Mouse (Mus musculus): ENCODE data around the gene Naa60. TPM values are rescaled to one million over a fixed set of nuclear protein-coding genes. Genes with fewer than 3 reads are reported as not detected.

The Naa60 gene
- total RNA-seq, 2 experiments from 2014 or later: 98.4 to 115 TPM

Small RNA genes lying within 50 kb of the gene (microRNA-seq; reads per million reads assigned to microRNA genes)
- gene Gm23493: 0 reads per million in 2 experiments

Other genes with a start within 250 kb of the Naa60 start
- gene Mefv, start 154.3 kb upstream of the Naa60 start, total RNA-seq (2021): not detected
- gene Zfp263, start 128.3 kb upstream of the Naa60 start, total RNA-seq (2021): 10 to 100 TPM; 18.1 TPM
- not detected for gene Olfr15, start 41.5 kb upstream of the Naa60 start, total RNA-seq (2021)
- 1 to 10 TPM; 4.8 to 5.0 TPM for gene Zfp174, start 25.1 kb upstream of the Naa60 start, total RNA-seq (2021)
- 10 to 100 TPM; 20.0 to 24.1 TPM for gene Zfp597, start 12.2 kb downstream of the Naa60 start, total RNA-seq (2021)
- gene Gm20695, start 12.3 kb downstream of the Naa60 start, total RNA-seq (2021): 1 to 10 TPM in 1 of 2 experiments, under 1 TPM in 1; 0.48 to 1.7 TPM
- 1 to 10 TPM; 4.5 to 5.3 TPM for gene 1700037C18Rik, start 36.3 kb downstream of the Naa60 start, total RNA-seq (2021)
- 10 to 100 TPM; 28.7 to 30.5 TPM for gene Cluap1, start 36.4 kb downstream of the Naa60 start, total RNA-seq (2021)
- 1 to 10 TPM; 1.5 to 1.7 TPM for gene Nlrc3, start 104.3 kb downstream of the Naa60 start, total RNA-seq (2021)
- 10 to 100 TPM; 45.8 to 57.8 TPM for gene Slx4, start 131.4 kb downstream of the Naa60 start, total RNA-seq (2021)
- gene Dnase1, start 164.6 kb downstream of the Naa60 start, total RNA-seq (2021): not detected
- gene Trap1, start 205.5 kb downstream of the Naa60 start, total RNA-seq (2021): 10 to 100 TPM; 66.5 to 67.3 TPM